ENCODE assay signal across 9 mouse cellular contexts in genomic region chrX:157731658-157732314, GRCm38 (mm10). TPM values are rescaled to one million over a fixed set of nuclear protein-coding genes. Genes with fewer than 3 reads are reported as not detected.
DNase-seq lines count a peak whose midpoint lies in the region; ATAC-seq and TF ChIP-seq lines count a peak whose summit lies in the region.
"Had no signal": no experiment of that assay in that cellular context is flagged by ENCODE, and none has a peak within 500 bp of the region (broad histone marks: within the 10 kb centered on the region; RNA-seq: fewer than 3 reads in every experiment).

No protein-coding gene starts in this region.

- no peaks in the 10 kb centered on the region for H3K27me3 ChIP-seq in ES-Bruce4 (ENCODE audit: control insufficient read depth, insufficient read depth, low read length, poor library complexity, severe bottlenecking)
- H3K27me3 ChIP-seq in embryonic facial prominence, embryonic 15.5 days, result peaks cover 8% of the 10 kb centered on the region
- H3K27me3 ChIP-seq in lung, embryonic 16.5 days (ENCODE audit: control insufficient read depth, insufficient read depth, low read depth, low read length), result no peaks in the 10 kb centered on the region
- H3K27me3 ChIP-seq: heart, embryonic 13.5 days had no signal

- no peak; the same call in 1 of the 2 replicates for ATAC-seq in embryonic facial prominence, embryonic 15.5 days (ENCODE audit: insufficient number of reproducible peaks, low FRiP score, low TSS enrichment, low read depth)
- ATAC-seq in hematopoietic stem cell, adult 5-6 weeks (replicated peaks in 1 of 2; ENCODE audit: insufficient read depth in 1 of 2, low FRiP score in 2 of 2, low TSS enrichment in 1 of 2, low read depth in 1 of 2, poor library complexity in 2 of 2, severe bottlenecking in 2 of 2), result peak; percentile 95 to 97
- ATAC-seq in lung, embryonic 16.5 days (ENCODE audit: low read depth), result peak; percentile 41

- H3K36me3 ChIP-seq in ES-Bruce4 (ENCODE audit: control insufficient read depth, insufficient read depth, low read length, poor library complexity, severe bottlenecking), result no peaks in the 10 kb centered on the region
- H3K36me3 ChIP-seq in embryonic facial prominence, embryonic 15.5 days, result no peaks in the 10 kb centered on the region
- H3K36me3 ChIP-seq in lung, embryonic 16.5 days (ENCODE audit: control insufficient read depth, insufficient read depth, low read length), result no peaks in the 10 kb centered on the region
- H3K36me3 ChIP-seq: heart, embryonic 13.5 days had no signal

- H3K9me3 ChIP-seq in ES-Bruce4 (replicated peaks; ENCODE audit: control insufficient read depth, insufficient read depth, low read length, poor library complexity, severe bottlenecking), result no peaks in the 10 kb centered on the region
- no peaks in the 10 kb centered on the region for H3K9me3 ChIP-seq in embryonic facial prominence, embryonic 15.5 days (replicated peaks)
- H3K9me3 ChIP-seq in lung, embryonic 16.5 days (ENCODE audit: control insufficient read depth, low read length), result no peaks in the 10 kb centered on the region
- H3K9me3 ChIP-seq: heart, embryonic 13.5 days had no signal

- peak; percentile 49 for DNase-seq in layer of hippocampus, adult 9-11 months
- DNase-seq in ovary, postnatal 10 days (ENCODE audit: low spot score), result peak; percentile 1
- peak; percentile 8 for DNase-seq in urinary bladder, postnatal 10 days (ENCODE audit: low spot score)

- no peak for TF ChIP-seq POLR2A in ES-Bruce4 (IDR thresholded peaks at IDR 0.05; ENCODE audit: insufficient read depth, low read length)
- TF ChIP-seq POLR2A in bone marrow macrophage, adult 2 months (IDR thresholded peaks at IDR 0.05; ENCODE audit: borderline replicate concordance, low read depth, low read length), result no peak

- no peak overlapping the region for H3K9ac ChIP-seq in ES-Bruce4 (ENCODE audit: low read depth, poor library complexity, severe bottlenecking)
- no peak overlapping the region for H3K9ac ChIP-seq in embryonic facial prominence, embryonic 15.5 days
- no peak overlapping the region for H3K9ac ChIP-seq in lung, embryonic 16.5 days (ENCODE audit: low read length)
- H3K9ac ChIP-seq: heart, embryonic 13.5 days had no signal

- TF ChIP-seq EP300 in ES-Bruce4 (IDR thresholded peaks at IDR 0.05; ENCODE audit: insufficient read depth, low read depth, low read length), result no peak

- no peaks in the 10 kb centered on the region for H3K4me1 ChIP-seq in ES-Bruce4 (ENCODE audit: control insufficient read depth, insufficient read depth, low read length)
- no peaks in the 10 kb centered on the region for H3K4me1 ChIP-seq in bone marrow macrophage, adult 2 months (ENCODE audit: control insufficient read depth, insufficient read depth, low read length)
- H3K4me1 ChIP-seq in embryonic facial prominence, embryonic 15.5 days, result no peaks in the 10 kb centered on the region
- H3K4me1 ChIP-seq in lung, embryonic 16.5 days (replicated peaks; ENCODE audit: control insufficient read depth, insufficient read depth, low read length), result no peaks in the 10 kb centered on the region

- TF ChIP-seq CTCF in ES-Bruce4 (IDR thresholded peaks at IDR 0.05; ENCODE audit: low read depth, low read length), result peak; percentile 47
- peak; percentile 31; the same call in 1 of the 2 replicates for TF ChIP-seq CTCF in bone marrow macrophage, adult 2 months (IDR thresholded peaks at IDR 0.05; ENCODE audit: low read depth, low read length)

- WGBS in embryonic facial prominence, embryonic 15.5 days, result 29% methylated on average over 9 of the region's 9 CpGs
- 28% methylated on average over 9 of the region's 9 CpGs for WGBS in lung, embryonic 16.5 days

- no peak overlapping the region for H3K4me3 ChIP-seq in ES-Bruce4 (ENCODE audit: low read depth, low read length)
- H3K4me3 ChIP-seq in bone marrow macrophage, adult 2 months (ENCODE audit: insufficient read depth, low read length), result no peak overlapping the region; the same call in 1 of the 2 replicates
- H3K4me3 ChIP-seq in embryonic facial prominence, embryonic 15.5 days (replicated peaks), result no peak overlapping the region
- H3K4me3 ChIP-seq in lung, embryonic 16.5 days (ENCODE audit: low read length), result 0 out of 2 replicates have a peak overlapping the region, but pooled peaks have one; percentile 14
- H3K4me3 ChIP-seq: heart, embryonic 13.5 days had no signal

- peak overlapping the region; percentile 11 for H3K4me2 ChIP-seq in embryonic facial prominence, embryonic 15.5 days (replicated peaks)
- H3K4me2 ChIP-seq in lung, embryonic 16.5 days (ENCODE audit: low read depth, low read length), result peak overlapping the region; percentile 11; the same call in 1 of the 2 replicates
- H3K4me2 ChIP-seq: heart, embryonic 13.5 days had no signal

- H3K27ac ChIP-seq in ES-Bruce4 (ENCODE audit: insufficient read depth, low read length), result no peak overlapping the region
- H3K27ac ChIP-seq in bone marrow macrophage, adult 2 months (ENCODE audit: insufficient read depth, low read depth, low read length), result no peak overlapping the region
- no peak overlapping the region for H3K27ac ChIP-seq in embryonic facial prominence, embryonic 15.5 days (replicated peaks)
- H3K27ac ChIP-seq in lung, embryonic 16.5 days (ENCODE audit: low read length), result no peak overlapping the region
- H3K27ac ChIP-seq: heart, embryonic 13.5 days had no signal

RNA-seq across cellular contexts. Expression of gene Smpx, which starts 33.1 kb away (rescaled TPM):
- not detected in 2 replicates for polyA plus RNA-seq in ES-Bruce4 (2011; ENCODE audit: insufficient read depth, insufficient read length, low read depth, missing spikeins)
- polyA plus RNA-seq in bone marrow macrophage, adult 2 months (2012; ENCODE audit: insufficient read depth, insufficient read length, missing spikeins), result not detected in 2 replicates
- polyA plus RNA-seq in embryonic facial prominence, embryonic 15.5 days (2015; fragmentation: Nextera tagmentation; extraction: Ambion mirVana), result 33.5 and 51.8 TPM in 2 replicates
- total RNA-seq in hematopoietic stem cell, adult 5-6 weeks (2017), result not detected in 2 replicates
- 40.3 and 48.1 TPM in 2 replicates for polyA plus RNA-seq in lung, embryonic 16.5 days (2015; fragmentation: Nextera tagmentation; extraction: Ambion mirVana)

Comparison
In these comparisons a context has a peak if more than half of its experiments do, and no peak if none do; other contexts are left out.
1. RNA of gene Smpx, which starts 33.1 kb away (polyA plus RNA-seq): 40.3 to 48.1 TPM in lung, embryonic 16.5 days and 33.5 to 51.8 TPM in embryonic facial prominence, embryonic 15.5 days; not detected in bone marrow macrophage, adult 2 months and not detected in ES-Bruce4; every median in the first group is over 10 times any median in the second.
2. Peak in every context shown above with its lines, with median percentiles within 50 percentile points of each other: DNase-seq.